Mouse (Mus musculus) liver (tissue): ENCODE results near the gene Gm27179.
"Not testable (repeated sequence)": the region's sequence is repeated elsewhere in the genome, so short reads cannot be mapped to it uniquely, and the experiment has no call there.

Experiments
- DNase-seq: peaks from one replicate; pipeline ENCODE4 v3.0.0-alpha.2; 2020; ENCODE audit warnings: mixed read lengths

The Gm27179 gene

GRCm38 (mm10) chr14:69512449-69512848, at the start of gene Gm27179:
TSS of gene Gm27179 (minus strand) at chr14:69512549.
- DNase-seq: not testable (repeated sequence)

- not testable (repeated sequence) for DNase-seq
Measured at GRCm38 (mm10) chr14:69557550-69557949, 45.2 kb upstream of the Gm27179 start.

DNA sequence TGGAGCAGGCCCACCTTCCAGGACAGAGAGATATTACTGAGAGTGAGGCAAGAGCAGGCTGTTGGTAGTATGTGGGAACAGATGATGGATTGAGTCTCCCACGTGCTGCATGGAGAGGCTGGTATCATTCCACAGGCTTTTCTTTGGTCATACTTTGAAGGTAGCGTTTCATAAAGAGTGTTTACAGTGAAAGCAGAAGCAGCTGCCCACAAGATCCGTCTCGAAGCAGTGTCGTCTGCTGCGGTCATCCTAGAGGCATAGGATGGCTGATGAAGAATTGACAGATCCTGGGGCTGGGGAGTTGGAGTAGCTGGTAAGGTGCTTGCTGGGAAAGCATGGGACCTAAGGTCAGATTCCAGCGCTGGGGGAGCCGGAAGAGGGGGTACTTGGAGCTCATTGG, 44.5 kb upstream of the Gm27179 start:
- DNase-seq: not testable (repeated sequence)

DNA sequence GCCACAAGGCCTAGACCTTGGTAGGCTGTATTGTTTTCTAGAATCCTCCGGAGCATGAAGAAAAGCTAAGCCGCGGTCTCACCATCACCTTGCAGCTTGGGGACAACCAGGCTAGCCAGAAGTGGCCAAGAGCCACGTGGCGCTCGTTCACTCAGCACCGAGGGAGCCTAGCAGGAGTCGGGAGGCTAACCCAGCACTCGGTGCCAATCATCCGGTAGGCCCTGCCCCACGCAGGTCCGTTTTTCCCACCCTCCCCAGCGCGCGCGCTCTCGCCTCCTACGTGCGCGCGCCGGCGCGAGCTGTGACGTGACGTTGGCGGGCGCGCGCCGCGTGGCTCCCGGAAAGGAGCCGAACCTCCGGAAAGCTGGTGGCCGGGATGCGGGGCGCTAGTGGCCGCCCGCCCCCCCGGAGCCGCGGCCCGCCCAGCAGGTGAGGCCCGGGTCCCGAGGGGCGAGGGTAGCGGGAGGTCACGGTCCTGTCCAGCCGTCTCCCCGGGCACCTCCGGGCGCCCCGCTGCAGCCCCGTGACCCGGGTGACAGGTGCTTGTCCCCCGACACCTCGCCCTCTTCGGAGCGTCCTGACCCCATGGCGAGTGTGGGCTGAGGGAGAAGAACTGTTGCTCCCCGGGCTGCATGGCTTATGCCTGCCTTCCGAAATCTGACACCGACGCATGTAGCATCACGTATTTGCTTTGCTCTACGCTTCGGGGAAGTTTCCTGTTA, 42.9 kb upstream of the Gm27179 start, which contains the start of gene Entpd4b:
Gene Entpd4b (plus strand): TSS at position 315 of the 722 bp plus-strand sequence.
- not testable (repeated sequence) for DNase-seq

DNA sequence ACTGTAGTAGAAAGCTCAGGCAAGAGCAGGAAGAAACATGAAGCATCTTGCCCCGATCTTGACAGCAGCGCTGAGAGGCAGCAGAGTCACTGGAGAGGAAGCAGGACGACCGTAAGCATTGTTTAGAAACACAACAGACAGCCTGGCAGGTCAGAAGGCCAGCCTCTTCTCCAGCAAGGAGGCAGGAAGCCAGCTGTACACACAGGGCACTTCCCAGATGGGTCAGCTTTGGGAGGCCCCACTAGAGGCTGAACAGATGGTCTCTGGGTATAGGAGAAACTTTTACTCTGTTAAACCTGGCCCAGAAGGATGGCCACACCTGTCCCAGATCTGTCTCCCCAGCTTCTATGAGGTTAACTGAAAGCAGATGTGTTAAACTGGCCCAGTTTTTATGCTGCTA, 35.0 kb upstream of the Gm27179 start:
- DNase-seq: not testable (repeated sequence)

GRCm38 (mm10) chr14:69545052-69545451, 32.7 kb upstream of the Gm27179 start:
- DNase-seq: not testable (repeated sequence)

- DNase-seq: not testable (repeated sequence)
Measured at GRCm38 (mm10) chr14:69544033-69544432, 31.7 kb upstream of the Gm27179 start.

DNA sequence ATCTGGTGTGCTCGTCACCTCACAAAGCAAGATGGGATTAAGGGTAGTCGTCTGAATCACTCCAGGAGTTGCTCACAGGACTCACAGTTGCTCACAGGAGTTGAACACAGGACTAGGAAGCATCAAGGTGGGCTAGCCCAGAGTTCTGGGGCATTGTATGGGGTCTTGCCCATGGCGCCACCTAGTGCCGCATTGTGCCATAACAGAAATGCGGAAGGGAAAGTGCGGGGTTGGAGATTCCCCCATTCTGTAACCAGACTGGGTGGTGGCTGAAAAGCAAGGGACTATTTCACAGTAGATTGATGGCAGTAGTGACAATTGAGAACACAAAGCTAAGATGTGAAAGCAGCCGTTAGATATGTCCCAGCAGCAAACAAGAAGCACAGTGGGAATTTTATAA, 30.3 kb upstream of the Gm27179 start:
- not testable (repeated sequence) for DNase-seq

GRCm38 (mm10) chr14:69540113-69540512, 27.8 kb upstream of the Gm27179 start:
- DNase-seq: not testable (repeated sequence)

- DNase-seq: not testable (repeated sequence)
Measured at GRCm38 (mm10) chr14:69536539-69536938, 24.2 kb upstream of the Gm27179 start.

DNA sequence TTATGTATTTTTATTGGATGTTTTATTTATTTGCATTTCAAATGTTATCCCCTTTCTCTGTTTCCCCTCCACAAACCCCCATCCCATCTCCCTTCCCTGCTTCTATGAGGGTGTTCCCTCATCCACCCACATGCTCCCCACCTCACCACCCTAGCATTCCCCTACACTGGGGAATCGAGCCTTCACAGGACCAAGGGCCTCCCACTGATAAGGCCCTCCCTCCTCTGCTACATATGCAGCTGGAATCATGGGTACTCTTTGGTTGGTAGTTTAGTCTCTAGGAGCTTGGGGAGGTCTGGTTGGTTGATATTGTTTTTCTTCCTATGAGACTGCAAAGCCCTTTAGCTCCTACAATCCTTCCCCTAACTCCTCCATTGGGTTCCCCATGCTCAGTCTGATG, 13.9 kb upstream of the Gm27179 start:
- not testable (repeated sequence) for DNase-seq

- not testable (repeated sequence) for DNase-seq
Measured at GRCm38 (mm10) chr14:69523001-69523400, 10.7 kb upstream of the Gm27179 start.

GRCm38 (mm10) chr14:69520810-69521209, 8.5 kb upstream of the Gm27179 start:
- not testable (repeated sequence) for DNase-seq

- DNase-seq: not testable (repeated sequence)
Measured at GRCm38 (mm10) chr14:69507000-69507399, 5.3 kb downstream of the Gm27179 start.

DNA sequence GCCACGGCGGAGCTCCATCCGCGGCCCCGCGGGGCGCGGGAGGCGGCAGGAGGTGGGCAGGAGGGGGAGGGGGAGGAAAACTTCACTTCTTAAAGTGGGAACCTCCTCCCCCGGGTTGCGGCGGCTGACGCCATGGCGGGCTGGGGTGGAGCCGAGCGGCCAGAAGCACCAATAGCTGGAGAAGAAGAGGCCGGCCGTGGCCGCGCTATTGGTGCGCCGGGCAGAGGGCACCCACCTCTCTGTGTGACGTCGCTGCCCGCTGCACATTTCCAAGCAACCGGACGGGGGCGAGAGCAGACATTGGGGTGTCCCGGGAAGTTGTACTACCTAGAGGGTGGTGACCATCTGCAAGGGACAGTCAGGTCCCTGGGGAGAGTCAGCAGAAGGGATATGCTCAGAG, 9.2 kb downstream of the Gm27179 start, which contains the start of gene Gm16867:
Gene Gm16867 (minus strand): TSS at position 189 of the 400 bp plus-strand sequence.
- DNase-seq: not testable (repeated sequence)

GRCm38 (mm10) chr14:69502440-69503150, 9.8 kb downstream of the Gm27179 start:
- DNase-seq: not testable (repeated sequence)

- DNase-seq: not testable (repeated sequence)
Measured at GRCm38 (mm10) chr14:69496259-69496658, 16.1 kb downstream of the Gm27179 start.

DNA sequence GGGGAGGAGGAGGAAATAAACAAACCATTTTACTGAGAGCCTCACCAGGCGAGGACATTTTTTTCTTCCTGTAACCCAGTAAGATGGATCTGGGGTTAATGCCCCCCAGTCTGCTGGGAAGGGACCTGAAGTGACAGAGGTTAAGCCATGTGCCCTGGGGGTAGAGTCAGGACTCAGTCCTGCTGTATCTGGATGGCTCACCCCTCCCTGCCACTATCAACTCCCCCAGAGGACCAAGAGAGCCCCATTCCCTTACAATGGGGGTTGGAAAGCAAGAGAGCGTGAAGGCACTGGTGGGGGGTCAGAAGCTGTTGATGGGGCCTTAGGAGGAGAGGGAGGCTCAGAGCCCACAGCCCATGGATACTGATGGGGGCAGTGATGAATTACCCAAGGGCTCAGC, 17.4 kb downstream of the Gm27179 start:
- not testable (repeated sequence) for DNase-seq

DNA sequence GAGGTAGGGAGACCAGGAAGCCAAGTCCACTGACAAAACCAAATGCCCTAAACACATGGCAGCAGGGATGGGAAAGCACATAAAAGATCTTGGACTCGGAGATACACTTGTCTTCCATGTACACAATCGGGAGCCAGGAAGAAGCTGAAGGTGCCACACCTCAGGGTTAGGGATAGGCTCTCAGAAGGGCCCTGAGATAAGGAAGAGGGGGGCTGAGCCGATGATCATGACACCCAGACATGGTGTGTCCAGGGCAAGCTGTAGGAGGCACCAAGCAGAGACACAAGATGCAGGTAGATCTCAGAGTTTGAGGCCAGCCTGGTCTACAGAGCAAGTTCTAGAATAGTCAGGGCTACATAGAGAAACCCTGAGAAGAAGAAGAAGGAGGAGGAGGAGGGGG, 17.8 kb downstream of the Gm27179 start:
- not testable (repeated sequence) for DNase-seq

- not testable (repeated sequence) for DNase-seq
Measured at GRCm38 (mm10) chr14:69488001-69488400, 24.3 kb downstream of the Gm27179 start.

DNA sequence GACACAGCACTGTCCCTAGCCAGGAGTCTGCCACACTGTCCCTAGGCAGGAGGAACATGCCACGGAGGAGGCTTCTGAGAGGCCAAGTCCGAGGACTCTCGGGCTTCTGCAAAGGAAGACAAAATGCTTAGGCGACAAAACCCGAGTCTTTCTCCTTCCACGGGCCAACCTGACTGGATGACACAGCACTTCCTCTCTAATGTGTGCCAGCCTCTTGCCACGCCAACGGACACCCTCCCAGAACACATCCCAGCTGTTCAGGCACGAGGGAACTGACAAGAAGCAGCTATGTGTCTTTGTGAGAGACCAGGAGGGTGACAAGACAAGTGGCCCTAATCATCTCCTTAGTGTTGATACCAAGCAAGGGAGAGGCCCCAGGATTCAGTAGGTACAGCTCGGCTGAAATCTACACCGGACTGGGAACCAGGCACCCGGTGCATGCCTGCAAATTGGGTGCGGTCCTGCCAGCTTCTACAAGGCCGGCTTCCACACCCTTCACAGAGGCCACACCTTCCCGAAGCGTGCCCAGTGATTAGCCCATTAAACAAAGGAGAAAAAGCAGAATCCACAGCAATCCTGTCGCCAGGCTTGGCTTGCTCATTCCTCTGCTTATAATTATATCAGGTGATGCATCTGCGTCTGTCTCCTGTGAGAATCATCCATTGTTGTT, 26.7 kb downstream of the Gm27179 start:
- not testable (repeated sequence) for DNase-seq

GRCm38 (mm10) chr14:69473941-69474646, 38.3 kb downstream of the Gm27179 start:
- not testable (repeated sequence) for DNase-seq
